Mouse (Mus musculus) intestine, embryonic 15.5 days (tissue): ENCODE data around the gene C5ar2. TPM values are rescaled to one million over a fixed set of nuclear protein-coding genes. Genes with fewer than 3 reads are reported as not detected.

ENCODE experiments used
- ATAC-seq: fragments of 200-750 bp; cut with Nextera tagmentation; 2 replicates; pipeline ENCODE4 v1.8.0; 2017; ENCODE audit warnings: moderate TSS enrichment, moderate library complexity
- H3K27ac ChIP-seq: fragments of 300-500 bp; sonication (generic); 2 replicates; pipeline ENCODE4 v1.5.1; 2015; ENCODE audit warnings: mild to moderate bottlenecking, inconsistent platforms
- H3K27me3 ChIP-seq: fragments of 300-500 bp; sonication (generic); replicated peaks from 2 replicates; pipeline ENCODE4 v1.6.1; 2015; ENCODE audit warnings: inconsistent platforms
- H3K36me3 ChIP-seq: fragments of 300-500 bp; sonication (generic); 2 replicates; pipeline ENCODE4 v1.6.1; 2015; ENCODE audit warnings: inconsistent platforms
- H3K4me1 ChIP-seq: fragments of 300-500 bp; sonication (generic); replicated peaks from 2 replicates; pipeline ENCODE4 v1.6.1; 2015; ENCODE audit warnings: inconsistent platforms
- H3K4me2 ChIP-seq: fragments of 300-500 bp; sonication (generic); replicated peaks from 2 replicates; pipeline ENCODE4 v1.6.1; 2015; ENCODE audit warnings: mild to moderate bottlenecking, inconsistent platforms
- H3K4me3 ChIP-seq: fragments of 300-500 bp; sonication (generic); replicated peaks from 2 replicates; pipeline ENCODE4 v1.5.1; 2015; ENCODE audit warnings: inconsistent platforms
- H3K9ac ChIP-seq: fragments of 300-500 bp; sonication (generic); 2 replicates; pipeline ENCODE4 v1.6.1; 2015; ENCODE audit warnings: inconsistent platforms
- H3K9me3 ChIP-seq: fragments of 300-500 bp; sonication (generic); 2 replicates; pipeline ENCODE4 v1.6.1; 2016; ENCODE audit warnings: inconsistent platforms
- WGBS: fragments of 180-500 bp; shearing (Covaris S2); methylation state at CpG from one replicate; pipeline ENCODE4 v1.1.7; 2015; 5-methylcytosine and 5-hydroxymethylcytosine counted together
- polyA plus RNA-seq: library from polyadenylated mRNA; unstranded; fragments of >200 nt; fragmentation: Nextera tagmentation; extraction: Ambion mirVana; gene quantifications from 2 replicates; pipeline ENCODE4 v1.2.1, GENCODE M21; 2015

Gene C5ar2
- 0.13 and 0.23 TPM in 2 replicates for polyA plus RNA-seq

DNA sequence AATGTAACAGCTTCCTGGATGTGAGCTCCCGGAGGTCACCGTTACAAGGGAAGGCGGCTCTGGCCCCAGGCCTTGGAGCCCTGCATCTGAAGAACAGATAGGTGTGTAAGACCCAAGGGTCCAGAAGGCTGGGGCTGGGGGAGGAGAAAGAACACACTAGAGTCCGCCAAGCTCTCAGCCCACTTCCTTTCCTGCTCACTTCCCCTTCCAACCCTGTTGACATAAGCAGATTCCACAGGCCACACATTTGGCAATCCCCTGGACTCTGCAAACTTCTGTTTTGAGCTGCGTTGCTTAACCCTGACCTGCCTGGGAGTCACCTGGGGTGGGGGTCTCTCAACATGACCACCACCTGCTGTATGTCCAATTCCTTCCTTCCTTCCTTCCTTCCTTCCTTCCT is at the start of gene C5ar2:
TSS of gene C5ar2 (minus strand) at position 88 of the 400 bp plus-strand sequence.
- Histone ChIP-seq H3K27me3 (no peaks in the 10 kb centered on the region), H3K36me3 (no peaks in the 10 kb centered on the region), H3K4me3 (no peak within 1 kb of the TSS), H3K9ac (no peak within 1 kb of the TSS), H3K27ac (no peak within 1 kb of the TSS), H3K4me1 (no peaks in the 10 kb centered on the region), H3K4me2 (no peak within 1 kb of the TSS), H3K9me3 (no peaks in the 10 kb centered on the region)
- ATAC-seq: no peak
- 60% methylated on average over 5 of the region's 5 CpGs for WGBS

DNA sequence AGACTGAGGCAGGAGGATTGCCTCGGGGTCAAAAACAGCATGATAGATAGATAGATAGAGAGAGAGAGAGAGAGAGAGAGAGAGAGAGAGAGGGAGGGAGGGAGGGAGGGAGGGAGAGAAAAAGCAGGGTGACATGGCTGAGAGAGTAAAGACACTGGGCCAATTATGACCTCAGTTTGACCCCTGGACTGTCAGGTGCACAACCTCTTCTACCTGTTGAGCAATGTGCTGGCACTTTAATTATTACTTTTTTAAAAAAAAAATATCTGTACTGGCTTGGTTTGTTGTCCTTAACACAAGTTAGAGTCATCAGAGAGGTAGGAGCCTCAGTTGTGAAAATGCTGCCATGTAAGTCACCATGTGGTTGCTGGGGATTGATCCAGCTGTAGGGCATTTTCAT is 43.8 kb upstream of the C5ar2 start:
- Histone ChIP-seq H3K9ac (no peak overlapping the region), H3K9me3 (no peaks in the 10 kb centered on the region), H3K4me2 (no peak overlapping the region), H3K36me3 (peaks cover 11% of the 10 kb centered on the region), H3K27ac (no peak overlapping the region), H3K4me1 (peaks cover 12% of the 10 kb centered on the region), H3K27me3 (no peaks in the 10 kb centered on the region), H3K4me3 (no peak overlapping the region)
- no peak for ATAC-seq
- 61% methylated on average over 1 of the region's 1 CpGs for WGBS

DNA sequence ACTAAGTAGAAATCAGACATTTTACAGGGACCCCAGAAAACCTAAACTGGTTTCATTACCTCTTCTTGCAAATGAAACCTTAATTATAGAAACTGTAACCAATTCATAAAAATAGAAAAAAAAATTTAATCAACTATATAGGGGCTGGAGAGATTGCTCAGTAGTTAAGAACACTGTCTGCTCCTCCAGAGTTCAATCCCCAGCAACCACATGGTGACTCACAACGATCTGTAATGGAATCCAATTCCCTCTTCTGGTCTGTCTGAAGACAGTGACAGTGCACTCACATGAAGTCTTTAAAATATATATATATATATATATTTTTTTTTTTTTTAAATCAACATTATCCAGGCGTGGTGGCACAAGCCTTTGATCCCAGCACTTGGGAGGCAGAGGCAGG is 43.1 kb upstream of the C5ar2 start:
- H3K4me1 ChIP-seq: peaks cover 12% of the 10 kb centered on the region
- peaks cover 17% of the 10 kb centered on the region for H3K36me3 ChIP-seq
- no peak overlapping the region; the same call in 1 of the 2 replicates for H3K9ac ChIP-seq
- H3K9me3 ChIP-seq: no peaks in the 10 kb centered on the region
- peak overlapping the region; percentile 62 for H3K4me3 ChIP-seq
- 77% methylated on average over 2 of the region's 2 CpGs for WGBS
- H3K27me3 ChIP-seq: no peaks in the 10 kb centered on the region
- peak overlapping the region; percentile 64 for H3K4me2 ChIP-seq
- no peak for ATAC-seq
- peak overlapping the region; percentile 95 for H3K27ac ChIP-seq

DNA sequence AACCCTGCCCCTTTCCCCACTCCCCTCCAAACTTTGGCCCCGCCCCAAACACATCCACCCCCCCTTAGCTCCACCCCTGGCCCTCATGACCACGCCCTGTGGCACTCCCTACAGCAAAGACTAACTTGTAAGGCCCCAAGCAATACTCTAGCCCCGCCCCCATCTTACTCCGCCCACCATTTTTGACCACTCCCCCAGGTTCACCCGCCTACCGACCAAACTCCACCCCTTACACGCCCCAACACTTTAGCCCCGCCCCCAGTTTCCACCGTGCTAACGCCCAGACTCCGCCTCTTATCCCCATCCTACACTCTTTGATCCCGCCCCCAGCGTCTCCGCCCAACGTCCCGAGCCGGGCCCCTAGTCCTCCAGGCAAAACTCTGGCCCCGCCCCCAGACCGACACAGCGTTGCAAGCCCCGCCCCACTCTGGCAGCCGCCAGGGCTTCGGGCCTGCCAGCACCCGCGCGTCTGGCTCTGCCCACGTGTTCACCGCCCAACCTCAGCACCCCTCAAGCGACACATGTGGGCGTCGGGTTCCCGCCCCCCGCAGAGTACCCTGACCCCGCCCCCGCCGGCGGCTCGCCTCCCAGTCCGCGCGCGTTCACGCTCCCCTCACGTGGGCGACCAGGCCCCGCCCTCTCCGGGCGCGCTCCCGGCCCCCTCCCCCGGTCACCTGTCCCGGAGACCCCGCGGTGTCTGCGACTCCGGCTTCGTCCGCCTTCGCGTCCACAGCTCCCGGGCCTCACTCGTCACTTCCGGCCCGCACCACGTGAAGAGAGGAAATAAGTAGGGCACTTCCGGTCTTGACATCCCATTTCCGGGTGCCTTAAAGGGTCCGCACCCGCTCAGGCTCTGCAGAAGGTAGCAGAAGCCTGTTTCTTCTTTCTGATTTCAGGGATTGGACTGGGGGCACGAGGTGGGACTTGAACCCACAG is 42.3 kb upstream of the C5ar2 start, which contains the start of gene Ccdc9:
TSS of gene Ccdc9 (minus strand) at position 770 of the 936 bp plus-strand sequence.
- under 1% methylated on average over 70 of the region's 70 CpGs for WGBS
- peak within 1 kb of the TSS; percentile 95 for H3K27ac ChIP-seq
- H3K27me3 ChIP-seq: no peaks in the 10 kb centered on the region
- H3K4me2 ChIP-seq: peak within 1 kb of the TSS; percentile 64
- peak; percentile 93 for ATAC-seq
- peaks cover 25% of the 10 kb centered on the region for H3K36me3 ChIP-seq
- peak within 1 kb of the TSS; percentile 62 for H3K4me3 ChIP-seq
- H3K9ac ChIP-seq: peak within 1 kb of the TSS; percentile 64
- H3K4me1 ChIP-seq: peaks cover 12% of the 10 kb centered on the region
- no peaks in the 10 kb centered on the region for H3K9me3 ChIP-seq

DNA sequence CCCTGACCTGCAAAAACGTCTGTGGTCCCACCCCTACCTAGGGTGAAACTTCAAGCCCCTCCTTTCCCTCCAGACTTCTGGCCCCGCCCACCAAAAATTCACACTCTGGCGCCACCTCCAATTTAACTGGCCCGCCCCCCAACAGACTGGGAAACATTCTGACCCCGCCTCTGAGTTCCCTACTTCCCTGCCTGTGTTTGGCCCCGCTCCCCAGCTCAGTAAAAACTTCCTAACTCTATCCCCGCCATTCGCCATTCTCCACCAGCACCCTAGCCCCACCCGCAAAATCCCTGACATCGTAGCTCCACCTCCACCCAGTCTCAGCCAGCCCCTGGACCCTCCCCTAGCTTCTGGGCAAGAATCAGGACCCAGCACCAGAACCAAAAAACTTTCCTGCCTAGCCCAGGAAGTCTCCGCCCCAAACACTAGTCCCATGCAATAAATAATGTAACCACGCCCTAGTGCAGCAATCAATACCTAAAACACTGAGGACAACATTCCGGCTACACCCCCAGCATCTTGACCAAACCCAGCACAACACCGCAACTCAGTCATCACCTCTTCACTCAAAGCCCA is 41.6 kb upstream of the C5ar2 start:
- Histone ChIP-seq H3K9me3 (no peaks in the 10 kb centered on the region), H3K36me3 (peaks cover 32% of the 10 kb centered on the region), H3K27ac (peak overlapping the region; percentile 70; the same call in 1 of the 2 replicates), H3K4me3 (peak overlapping the region; percentile 62), H3K9ac (no peak overlapping the region), H3K4me1 (peaks cover 12% of the 10 kb centered on the region), H3K27me3 (no peaks in the 10 kb centered on the region), H3K4me2 (peak overlapping the region; percentile 64)
- ATAC-seq: peak; percentile 72
- 3% methylated on average over 14 of the region's 14 CpGs for WGBS

DNA sequence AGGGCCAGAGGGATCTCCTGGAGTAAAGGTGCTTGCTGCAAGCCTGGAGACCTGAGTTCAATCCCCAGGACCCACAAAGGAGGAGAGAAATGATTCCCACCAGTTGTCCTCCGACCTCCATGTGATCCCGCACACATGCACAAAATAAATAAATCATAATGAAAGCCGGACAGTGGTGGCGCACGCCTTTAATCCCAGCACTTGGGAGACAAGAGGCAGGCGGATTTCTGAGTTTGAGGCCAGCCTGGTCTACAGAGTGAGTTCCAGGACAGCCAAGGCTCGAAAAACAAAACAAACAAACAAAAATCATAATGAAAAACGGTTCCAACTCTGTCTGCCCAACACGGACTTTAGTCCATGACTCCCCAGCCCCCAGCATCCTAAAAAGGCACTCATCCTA is 41.0 kb upstream of the C5ar2 start:
- Histone ChIP-seq H3K9ac (no peak overlapping the region), H3K4me3 (peak overlapping the region; percentile 62), H3K4me1 (peaks cover 12% of the 10 kb centered on the region), H3K9me3 (no peaks in the 10 kb centered on the region), H3K4me2 (peak overlapping the region; percentile 64), H3K27me3 (no peaks in the 10 kb centered on the region), H3K36me3 (peaks cover 35% of the 10 kb centered on the region), H3K27ac (peak overlapping the region; percentile 70)
- ATAC-seq: no peak
- WGBS: 48% methylated on average over 9 of the region's 9 CpGs

DNA sequence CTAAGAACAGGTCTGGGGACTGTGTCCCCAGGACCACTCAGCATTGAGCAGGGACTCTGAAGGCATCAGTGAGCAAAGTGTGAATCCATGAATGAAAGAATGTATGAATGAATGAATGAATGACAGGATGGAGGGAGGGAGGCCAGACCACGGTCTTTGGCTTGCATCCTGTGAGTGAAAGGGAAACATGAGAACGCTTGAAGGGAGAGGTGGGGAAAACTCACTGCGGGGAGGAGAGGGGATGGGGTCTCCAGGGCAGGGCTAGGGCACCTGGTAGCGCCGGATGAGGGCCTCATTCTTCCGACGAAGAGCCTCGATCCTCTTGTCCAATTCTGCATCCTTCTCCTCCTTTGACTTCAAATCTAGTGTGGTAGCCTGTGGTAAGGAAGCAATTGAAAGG is 40.0 kb upstream of the C5ar2 start:
- WGBS: 93% methylated on average over 8 of the region's 8 CpGs
- ATAC-seq: no peak
- H3K36me3 ChIP-seq: peaks cover 35% of the 10 kb centered on the region
- no peak overlapping the region for H3K9ac ChIP-seq
- H3K4me1 ChIP-seq: peaks cover 12% of the 10 kb centered on the region
- no peak overlapping the region for H3K4me3 ChIP-seq
- no peaks in the 10 kb centered on the region for H3K9me3 ChIP-seq
- no peak overlapping the region for H3K27ac ChIP-seq
- H3K4me2 ChIP-seq: no peak overlapping the region
- no peaks in the 10 kb centered on the region for H3K27me3 ChIP-seq

DNA sequence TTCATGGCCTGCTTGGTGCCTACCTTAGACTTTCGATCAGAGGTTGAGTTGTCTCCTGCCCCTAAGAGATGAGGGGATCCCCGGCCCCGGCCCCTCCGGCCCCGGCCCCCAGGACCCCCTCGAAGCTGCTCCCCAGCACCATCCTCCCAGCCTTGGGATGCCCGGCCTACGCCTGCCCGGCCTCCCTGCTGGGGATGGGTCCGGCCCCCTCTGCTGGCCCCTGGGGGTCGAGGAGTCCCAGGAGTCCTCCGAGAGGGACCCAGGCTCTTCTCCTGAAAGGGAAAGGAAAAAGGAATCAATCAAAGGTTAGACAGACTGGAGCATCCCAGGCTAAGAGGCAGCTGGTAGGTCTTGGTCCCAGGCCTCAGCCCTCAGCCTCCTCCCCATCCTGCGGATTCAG is 38.4 kb upstream of the C5ar2 start:
- H3K9ac ChIP-seq: no peak overlapping the region
- no peak overlapping the region for H3K27ac ChIP-seq
- H3K36me3 ChIP-seq: peaks cover 41% of the 10 kb centered on the region
- no peaks in the 10 kb centered on the region for H3K27me3 ChIP-seq
- no peaks in the 10 kb centered on the region for H3K9me3 ChIP-seq
- no peak overlapping the region for H3K4me2 ChIP-seq
- no peak for ATAC-seq
- no peak overlapping the region for H3K4me3 ChIP-seq
- 93% methylated on average over 13 of the region's 13 CpGs for WGBS
- peaks cover 12% of the 10 kb centered on the region for H3K4me1 ChIP-seq

DNA sequence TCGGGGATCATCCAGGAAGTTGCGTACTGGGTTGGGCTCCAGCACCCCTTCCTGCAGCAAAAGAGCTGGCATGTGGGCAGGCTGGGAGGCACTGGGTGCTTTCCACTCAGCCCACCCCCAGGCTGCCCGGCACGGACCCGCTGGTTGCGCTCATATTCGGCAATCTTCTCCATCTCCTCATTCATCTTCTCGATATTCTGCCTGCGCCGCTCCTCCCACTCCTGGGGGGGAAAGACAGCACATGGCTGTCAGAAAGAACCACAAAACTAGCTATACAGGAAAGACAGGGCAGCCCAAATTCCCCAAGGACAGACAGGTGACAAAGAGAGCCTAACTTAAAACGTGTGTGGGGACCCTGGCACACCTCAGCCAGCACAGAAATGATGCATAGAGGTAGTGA is 36.8 kb upstream of the C5ar2 start:
- Histone ChIP-seq H3K9me3 (no peaks in the 10 kb centered on the region), H3K9ac (no peak overlapping the region), H3K4me2 (no peak overlapping the region), H3K27ac (no peak overlapping the region), H3K4me3 (no peak overlapping the region), H3K36me3 (peaks cover 56% of the 10 kb centered on the region), H3K27me3 (no peaks in the 10 kb centered on the region), H3K4me1 (peaks cover 17% of the 10 kb centered on the region)
- ATAC-seq: no peak
- 85% methylated on average over 11 of the region's 11 CpGs for WGBS

DNA sequence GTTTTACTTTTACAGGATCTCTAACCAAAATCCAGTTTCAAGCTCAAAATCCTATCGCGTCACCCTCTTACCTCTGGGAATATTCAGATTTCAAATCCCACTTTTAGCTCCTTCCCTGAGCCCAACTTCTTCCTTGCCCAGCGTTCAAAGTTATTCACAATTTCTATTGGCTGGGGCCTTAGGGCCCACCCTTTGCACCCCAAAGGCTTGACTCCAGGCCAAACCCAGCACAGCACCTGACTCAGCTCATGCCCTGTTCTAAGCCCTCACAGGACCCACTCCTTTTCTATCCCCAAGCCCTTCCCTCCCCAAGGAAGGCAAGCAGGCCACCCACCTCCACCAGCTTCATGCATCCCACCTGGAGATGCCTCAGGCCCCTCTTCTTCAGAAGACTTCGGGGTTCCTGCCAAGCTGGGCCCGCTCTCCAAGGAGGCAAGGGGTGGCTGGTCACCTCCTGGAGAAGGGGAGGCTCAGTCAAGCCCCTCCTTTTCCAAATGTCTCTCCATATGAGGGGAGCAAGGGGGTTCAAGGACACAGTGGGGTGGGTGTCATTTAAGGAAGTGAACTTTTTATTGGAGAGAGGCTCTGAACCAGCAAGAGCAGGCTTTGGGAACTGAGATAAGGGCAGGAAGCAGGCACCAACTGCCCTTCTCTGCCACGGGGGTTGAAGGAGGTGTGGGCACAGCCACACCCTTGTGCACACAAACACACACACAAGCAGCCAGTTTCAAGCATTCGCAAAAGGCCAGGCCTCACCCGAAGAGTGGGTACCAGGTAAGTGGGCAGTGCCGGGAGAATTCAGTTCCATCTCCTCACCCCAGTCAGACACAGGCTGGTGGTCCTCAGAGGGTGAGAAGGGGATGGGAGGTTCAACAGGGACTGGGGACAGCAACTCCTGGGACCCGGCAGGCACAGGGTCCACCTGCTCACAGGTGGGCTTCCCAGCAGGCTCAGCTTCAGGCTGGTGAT is 31.3 kb upstream of the C5ar2 start:
- no peak for ATAC-seq
- Histone ChIP-seq H3K4me1 (peaks cover 30% of the 10 kb centered on the region), H3K9me3 (no peaks in the 10 kb centered on the region), H3K36me3 (peaks cover 22% of the 10 kb centered on the region), H3K27me3 (no peaks in the 10 kb centered on the region), H3K4me3 (no peak overlapping the region), H3K9ac (no peak overlapping the region), H3K27ac (peak overlapping the region; percentile 97), H3K4me2 (peak overlapping the region; percentile 95; the same call in 1 of the 2 replicates)
- WGBS: 78% methylated on average over 10 of the region's 10 CpGs

DNA sequence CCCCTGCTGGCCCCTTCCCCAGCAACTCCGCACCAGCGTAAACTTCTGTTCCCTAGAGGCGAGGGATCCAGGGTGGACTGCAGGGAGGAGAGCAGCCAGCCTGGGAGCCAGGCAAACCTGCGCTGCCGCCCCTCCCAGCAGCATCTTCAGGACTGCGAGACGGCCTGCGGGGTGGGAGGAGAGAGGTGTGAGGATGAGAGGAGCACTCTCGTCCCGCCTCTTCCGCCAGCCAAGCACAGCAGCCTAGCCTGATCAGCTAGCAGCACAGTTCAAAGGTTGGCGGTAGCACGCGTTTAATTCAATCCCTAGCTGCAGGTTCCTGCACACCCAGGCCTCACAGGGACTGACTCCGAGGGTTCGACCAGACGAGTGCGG is 29.8 kb upstream of the C5ar2 start:
- Histone ChIP-seq H3K36me3 (peaks cover 22% of the 10 kb centered on the region), H3K9ac (peak overlapping the region; percentile 59), H3K4me2 (peak overlapping the region; percentile 95), H3K9me3 (no peaks in the 10 kb centered on the region), H3K4me1 (peaks cover 30% of the 10 kb centered on the region), H3K27ac (peak overlapping the region; percentile 97), H3K27me3 (no peaks in the 10 kb centered on the region), H3K4me3 (peak overlapping the region; percentile 67)
- peak; percentile 90 for ATAC-seq
- WGBS: 3% methylated on average over 18 of the region's 18 CpGs
